Mouse (Mus musculus): ENCODE data around the gene Unc5cl. TPM values are rescaled to one million over a fixed set of nuclear protein-coding genes. Genes with fewer than 3 reads are reported as not detected.
"Not testable (repeated sequence)": the region's sequence is repeated elsewhere in the genome, so short reads cannot be mapped to it uniquely, and the experiment has no call there.

Unc5cl gene
- total RNA-seq, 2 experiments from 2014 or later, result 13.4 to 24.1 TPM

DNA sequence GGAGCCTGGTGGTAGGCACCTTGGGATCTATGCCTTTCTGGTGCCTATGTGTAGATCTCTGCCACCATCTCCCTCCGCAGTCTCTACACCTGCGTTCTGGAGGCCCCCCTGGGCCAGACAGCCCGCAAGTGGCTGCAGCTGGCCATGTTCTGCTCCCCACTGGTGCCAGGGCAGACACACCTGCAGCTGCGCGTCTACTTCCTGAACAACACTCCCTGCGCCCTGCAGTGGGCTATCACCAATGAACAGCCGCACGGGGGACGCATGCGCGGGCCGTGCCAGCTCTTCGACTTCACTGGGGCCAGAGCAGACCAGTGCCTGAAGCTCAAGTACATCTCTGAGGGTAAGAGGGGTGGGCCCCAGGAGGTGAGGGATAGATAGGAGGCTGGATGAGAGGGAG lies 7.4 kb downstream of the Unc5cl start:
- ATAC-seq (replicated peaks; ENCODE audit: low FRiP score, poor library complexity, severe bottlenecking), result 0 out of 2 replicates have a peak, but pooled peaks have one; percentile 50

DNA sequence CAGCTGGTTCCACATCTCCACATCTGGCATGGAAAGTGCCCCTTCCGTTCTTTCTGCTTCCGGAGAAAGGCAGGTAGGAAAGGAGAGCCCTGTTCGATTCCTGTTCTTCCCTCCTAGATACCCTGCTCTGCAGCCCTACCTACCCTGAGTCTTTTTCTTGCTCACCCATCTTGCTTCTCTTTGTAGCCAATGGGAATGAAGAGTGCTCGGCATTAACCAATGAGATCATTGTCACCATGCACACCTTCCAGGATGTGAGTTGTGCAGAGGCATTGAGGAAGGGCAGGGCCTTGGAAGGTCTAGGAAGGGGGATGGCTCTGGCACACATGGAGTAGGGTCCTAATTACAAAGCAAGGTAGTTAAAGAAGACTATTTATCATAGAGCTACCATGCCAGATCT lies 8.7 kb downstream of the Unc5cl start:
- ATAC-seq (replicated peaks; ENCODE audit: low FRiP score, poor library complexity, severe bottlenecking), result no peak

DNA sequence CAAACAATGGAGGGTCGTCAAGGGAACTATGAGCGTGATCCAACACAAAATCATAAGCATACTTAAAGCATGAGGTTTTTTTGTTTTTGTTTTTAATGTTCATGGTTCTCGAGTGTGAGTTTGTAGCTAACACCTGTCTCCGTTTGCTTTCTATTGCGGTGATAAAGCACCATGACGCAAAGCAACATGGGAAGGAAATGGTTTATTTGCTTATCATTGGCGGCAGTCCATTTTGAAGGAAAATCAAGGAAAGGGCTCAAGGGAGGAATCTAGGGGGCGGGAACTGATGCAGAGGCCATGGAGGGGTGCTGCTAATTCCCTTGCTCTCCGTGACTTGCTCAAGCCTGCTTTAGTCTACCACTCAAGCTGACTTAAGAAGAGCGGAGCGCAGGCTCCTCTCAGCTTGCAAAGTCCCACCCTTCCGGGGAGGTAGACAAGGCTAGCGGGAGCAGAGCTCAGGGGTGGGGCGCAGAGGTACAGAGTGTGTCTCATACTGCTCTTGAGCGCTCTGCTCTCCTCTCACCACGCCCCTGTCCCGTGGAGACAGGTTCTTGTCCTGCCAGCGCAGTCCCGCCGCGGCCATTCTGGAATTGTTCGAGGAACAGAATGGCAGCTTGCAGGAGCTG lies 12.2 kb downstream of the Unc5cl start:
- ATAC-seq (replicated peaks; ENCODE audit: low FRiP score, poor library complexity, severe bottlenecking), result peak; percentile 74

DNA sequence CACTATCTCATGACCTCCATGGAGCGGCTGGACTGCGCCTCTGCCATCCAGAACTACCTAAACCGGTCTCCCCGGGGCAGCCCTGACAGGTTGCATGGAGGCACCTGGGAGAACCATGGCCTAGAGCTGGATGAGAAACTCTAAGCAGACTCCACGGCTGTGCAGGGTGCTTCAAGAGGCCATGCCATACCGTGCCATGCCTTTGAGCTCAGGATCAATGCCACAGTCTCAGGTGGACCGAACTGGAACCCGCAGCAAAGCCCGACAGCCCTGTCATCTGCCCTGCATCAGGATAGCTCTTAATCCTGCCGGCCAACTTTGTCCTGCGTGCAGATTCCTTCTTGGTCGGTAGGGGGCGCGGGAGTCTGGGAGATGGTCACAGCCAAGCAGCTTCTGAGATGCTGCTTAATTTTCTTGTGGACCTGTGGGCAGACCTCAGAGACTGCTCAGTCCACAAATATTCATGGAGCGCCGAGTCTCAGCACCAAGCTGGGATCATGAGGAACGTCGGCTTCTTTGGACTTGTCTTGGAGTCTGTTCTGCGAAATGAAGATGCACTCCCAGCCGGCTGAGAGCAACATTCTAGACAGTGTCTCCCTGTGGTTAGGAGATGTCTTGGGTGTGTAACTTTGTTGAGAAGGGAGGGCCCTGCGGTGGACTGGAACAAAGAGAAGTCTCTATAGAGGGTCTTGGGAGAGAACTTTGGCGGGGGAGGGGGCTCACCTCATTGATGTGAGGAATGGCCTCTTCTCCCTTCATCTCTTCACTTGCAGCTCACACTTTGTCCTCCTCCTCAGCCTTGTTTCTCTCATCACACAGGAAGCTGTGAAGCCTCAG lies 12.9 kb downstream of the Unc5cl start:
- peak; percentile 85 for ATAC-seq (replicated peaks; ENCODE audit: low FRiP score, poor library complexity, severe bottlenecking)

DNA sequence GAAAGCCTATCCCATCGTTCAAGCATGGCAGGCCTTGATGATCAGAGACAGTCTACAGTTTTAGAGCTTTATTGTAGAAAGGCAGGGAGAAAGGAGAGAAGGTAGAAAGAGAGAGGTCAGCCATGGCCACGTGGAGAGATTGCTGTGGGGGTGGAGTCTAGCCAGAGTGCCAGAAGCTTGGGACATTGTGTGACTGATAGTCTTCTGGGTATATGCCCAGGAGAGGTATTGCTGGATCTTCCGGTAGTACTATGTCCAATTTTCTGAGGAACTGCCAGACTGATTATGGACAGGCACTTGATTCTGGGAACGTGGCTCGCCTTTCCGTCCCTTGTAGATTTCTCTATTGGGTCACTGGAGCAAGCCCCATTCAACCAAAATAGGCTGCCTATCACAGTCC lies 19.6 kb downstream of the Unc5cl start:
- ATAC-seq (replicated peaks; ENCODE audit: low FRiP score, poor library complexity, severe bottlenecking), result not testable (repeated sequence)

DNA sequence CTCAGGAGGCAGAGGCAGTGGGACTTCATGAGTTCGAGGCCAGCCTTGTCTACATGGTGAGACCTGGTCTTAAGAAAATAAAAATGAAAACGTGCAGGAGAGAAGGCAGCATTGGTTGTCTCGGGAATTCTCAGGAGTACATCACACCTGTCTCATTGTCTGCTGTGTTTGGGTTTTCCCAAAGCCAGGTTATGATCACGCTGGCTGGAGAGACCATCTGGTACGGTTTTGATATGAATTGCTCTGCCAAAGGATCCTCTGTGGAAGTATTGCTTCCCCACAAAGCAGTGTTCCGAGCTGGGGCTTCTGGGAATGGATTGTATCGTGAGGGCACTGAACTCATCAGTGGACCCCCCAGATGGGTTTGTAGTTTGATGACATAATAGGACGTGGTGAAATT lies 20.7 kb downstream of the Unc5cl start:
- ATAC-seq (replicated peaks; ENCODE audit: low FRiP score, poor library complexity, severe bottlenecking), result no peak

DNA sequence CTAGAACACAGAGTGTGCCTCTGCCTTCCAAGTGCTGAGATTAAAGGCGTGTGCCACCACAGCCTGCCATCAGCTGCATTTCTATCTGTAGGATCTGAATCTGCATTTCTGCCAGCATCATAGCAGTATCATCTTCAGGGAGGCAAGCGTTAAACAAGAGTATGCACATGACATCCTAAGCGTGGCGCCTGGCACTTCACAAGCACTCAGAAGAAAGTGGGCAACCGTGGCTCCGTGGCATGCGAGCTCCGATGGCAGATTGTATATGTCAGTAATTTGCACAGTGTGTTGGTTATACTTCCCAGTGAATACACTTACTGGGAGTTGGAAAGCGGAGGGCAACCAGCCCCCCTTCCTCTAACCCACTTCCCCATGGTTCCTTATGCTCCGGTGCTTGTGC lies 25.3 kb downstream of the Unc5cl start:
- ATAC-seq (replicated peaks; ENCODE audit: low FRiP score, poor library complexity, severe bottlenecking), result no peak

DNA sequence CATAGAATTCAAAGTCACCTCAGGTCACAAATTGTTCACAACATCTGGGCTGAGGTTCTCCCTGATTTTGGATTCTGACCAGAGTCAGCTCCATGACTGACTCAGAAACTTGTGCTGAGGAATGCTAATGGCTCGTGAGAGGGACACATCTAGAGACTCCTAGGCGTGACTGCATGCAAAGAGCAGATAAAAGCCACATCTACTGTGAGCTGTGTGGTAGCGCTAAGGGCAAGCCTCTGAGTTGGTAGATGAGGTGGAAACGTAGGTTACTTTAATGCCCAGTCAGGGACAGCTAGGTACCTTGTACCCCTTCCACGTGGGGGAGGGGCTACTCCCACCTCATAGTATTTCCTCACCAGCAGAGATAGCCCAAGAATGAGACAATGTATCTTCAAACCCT lies 29.1 kb downstream of the Unc5cl start:
- ATAC-seq (replicated peaks; ENCODE audit: low FRiP score, poor library complexity, severe bottlenecking), result no peak

DNA sequence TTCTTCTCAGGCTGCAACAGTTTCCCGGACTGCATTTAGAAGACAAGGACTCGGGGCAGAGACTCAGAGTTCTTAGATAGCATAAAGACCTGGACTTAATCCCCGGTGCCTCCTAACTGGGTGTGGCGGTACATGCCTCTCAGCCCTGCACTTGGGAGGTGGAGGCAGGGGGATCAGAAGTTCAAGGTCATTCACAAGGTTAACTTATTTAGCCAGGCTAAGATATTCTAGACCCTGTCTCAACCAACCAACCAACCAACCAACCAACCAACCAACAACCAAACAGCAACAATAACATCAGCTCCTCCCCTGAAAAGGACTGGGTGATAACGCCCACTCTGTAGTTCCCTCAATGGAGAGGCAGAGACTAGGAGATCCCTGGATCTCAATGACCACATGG lies 29.5 kb downstream of the Unc5cl start:
- no peak for ATAC-seq (replicated peaks; ENCODE audit: low FRiP score, poor library complexity, severe bottlenecking)

DNA sequence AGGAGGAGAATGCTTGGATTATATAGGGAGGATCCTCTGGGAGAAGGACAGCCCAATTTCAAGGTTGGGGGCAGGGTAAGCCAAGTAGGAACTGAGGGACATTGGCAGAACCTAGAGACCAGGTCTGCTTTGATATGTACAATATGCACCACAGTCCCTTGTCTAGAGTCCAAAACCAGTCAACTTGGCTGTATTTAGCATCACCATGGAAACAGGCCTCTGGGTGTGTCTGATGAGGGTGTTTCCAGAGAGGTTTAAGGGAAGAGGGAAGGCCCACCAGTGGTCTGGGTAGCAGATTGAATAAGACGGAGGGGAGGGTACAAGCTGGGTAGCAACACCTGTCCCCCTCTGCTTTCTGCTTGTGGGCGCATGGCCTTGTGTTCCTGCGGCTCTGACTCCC lies 34.8 kb downstream of the Unc5cl start:
- no peak for ATAC-seq (replicated peaks; ENCODE audit: low FRiP score, poor library complexity, severe bottlenecking)

DNA sequence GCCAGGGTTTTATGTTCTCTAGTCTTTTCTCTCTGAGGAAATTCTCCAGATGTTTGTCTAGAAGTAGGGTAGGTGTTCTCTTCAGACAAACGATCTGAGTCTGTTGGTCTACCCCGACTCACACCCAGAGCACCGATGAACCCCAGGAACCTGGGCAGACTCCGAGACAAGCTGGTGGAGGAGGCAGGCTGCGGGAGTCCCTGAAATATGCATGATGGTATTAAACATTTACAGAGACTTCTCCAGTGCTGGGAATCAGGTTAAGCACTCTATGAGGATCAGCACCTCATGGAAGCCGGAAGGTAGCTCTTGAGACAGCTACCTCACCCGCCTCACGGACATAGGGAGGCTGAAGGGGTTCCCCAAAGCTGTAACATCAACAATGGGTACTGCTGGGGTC lies 37.9 kb downstream of the Unc5cl start:
- no peak for ATAC-seq (replicated peaks; ENCODE audit: low FRiP score, poor library complexity, severe bottlenecking)

DNA sequence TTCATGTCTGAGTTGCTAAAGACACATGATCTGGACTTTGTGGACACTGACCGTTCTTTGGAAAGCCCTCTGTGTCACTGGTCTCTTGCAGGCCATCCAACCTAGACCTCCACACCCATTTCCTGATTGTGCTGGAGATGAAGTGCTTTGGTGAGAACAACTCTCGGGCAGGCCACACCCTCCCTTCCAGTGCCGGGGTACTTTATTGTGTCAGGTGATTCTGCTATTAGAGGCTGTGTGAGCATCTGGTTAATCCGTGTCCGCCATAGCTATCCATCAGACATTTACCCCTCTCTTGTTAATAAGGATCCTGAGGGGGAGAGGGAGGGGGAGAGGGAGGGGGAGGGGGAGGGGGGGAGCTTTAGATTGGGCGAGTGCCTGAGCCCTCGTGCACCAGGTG lies 38.9 kb downstream of the Unc5cl start:
- ATAC-seq (replicated peaks; ENCODE audit: low FRiP score, poor library complexity, severe bottlenecking), result no peak

DNA sequence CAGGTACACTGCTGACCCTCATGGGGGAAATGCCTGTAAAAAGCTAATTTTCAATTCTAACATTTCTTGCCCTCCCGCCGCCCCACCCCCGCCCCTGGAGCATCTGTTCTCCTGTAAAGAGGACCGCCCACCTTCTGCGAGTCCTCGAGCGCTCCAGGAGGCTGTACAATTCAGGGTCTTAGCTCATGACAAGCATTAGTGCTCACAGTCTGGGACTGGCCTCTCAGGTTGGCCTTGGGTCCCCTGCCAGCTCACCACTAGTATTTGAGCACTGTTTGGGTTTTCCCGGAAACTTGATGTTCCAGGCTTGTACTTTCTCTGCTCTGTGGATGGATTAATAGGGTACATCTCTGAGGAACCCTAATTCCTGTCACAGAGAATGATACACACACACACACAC lies 39.3 kb downstream of the Unc5cl start:
- no peak for ATAC-seq (replicated peaks; ENCODE audit: low FRiP score, poor library complexity, severe bottlenecking)

DNA sequence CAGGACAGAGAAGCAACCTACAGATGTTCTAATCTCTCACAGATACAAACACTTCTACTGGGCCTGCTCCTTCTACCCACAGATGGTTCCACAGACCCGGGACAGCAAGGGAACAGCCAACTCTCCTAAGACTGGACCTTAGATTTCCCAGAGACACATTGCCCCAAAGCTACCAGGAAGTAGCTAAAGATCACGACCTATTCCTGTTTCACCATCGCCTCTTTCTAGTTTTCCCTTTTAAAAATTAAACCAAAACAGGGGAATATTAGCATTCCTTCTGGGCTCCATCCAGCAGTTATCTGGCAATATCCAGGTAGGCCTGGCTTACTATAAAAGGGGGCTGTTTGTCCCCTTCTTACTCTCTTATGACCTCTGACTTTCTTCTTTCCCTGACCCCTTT lies 43.3 kb downstream of the Unc5cl start:
- no peak for ATAC-seq (replicated peaks; ENCODE audit: low FRiP score, poor library complexity, severe bottlenecking)

DNA sequence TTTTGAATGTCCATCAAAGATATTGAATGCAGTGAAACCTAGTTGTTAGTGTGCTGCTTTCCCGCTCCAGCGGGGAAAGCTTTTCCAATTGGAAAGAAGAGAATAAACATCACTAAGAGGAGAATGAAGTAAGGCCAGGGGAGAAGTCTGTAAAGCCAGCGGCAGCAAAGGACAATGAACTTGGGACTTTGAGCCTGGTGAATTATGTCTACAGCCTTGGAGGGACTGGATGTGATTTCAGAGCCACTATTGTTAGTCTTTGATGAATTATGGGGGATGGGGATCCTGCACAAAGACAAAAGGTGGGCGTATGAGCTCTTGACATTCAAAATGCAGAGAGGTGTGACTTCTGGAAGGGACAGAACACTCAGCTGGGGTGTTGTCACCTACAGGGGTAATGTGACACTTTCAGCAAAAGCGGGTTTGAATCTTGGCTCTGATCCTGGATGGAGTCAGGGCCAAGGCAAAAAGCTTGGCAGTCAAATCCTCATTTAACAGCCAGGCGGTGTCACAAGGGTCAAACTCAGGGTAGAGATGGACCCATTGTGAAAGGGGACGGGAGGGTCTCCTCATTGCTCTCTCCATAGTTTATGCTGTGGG lies 46.2 kb downstream of the Unc5cl start:
- ATAC-seq (replicated peaks; ENCODE audit: low FRiP score, poor library complexity, severe bottlenecking), result no peak

DNA sequence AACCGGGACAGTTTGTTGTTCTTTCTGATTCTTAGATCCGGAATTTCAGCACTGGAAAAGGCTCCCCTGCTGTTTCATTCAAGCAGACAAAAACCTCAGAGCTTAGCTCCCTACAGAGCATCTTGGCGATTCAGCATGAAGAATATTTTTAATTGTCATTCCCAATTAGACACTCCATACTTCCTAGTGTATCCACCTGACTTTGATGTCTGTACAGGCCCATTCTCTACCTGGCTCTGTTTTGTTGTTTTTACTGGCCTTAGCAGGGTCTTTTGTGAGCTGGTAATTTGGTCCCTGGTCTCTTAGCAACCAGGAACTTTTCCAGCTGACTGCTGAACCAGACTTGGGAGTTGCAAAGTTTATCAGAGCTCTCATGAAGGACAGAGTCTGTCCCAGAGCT lies 50.3 kb downstream of the Unc5cl start:
- ATAC-seq (replicated peaks; ENCODE audit: low FRiP score, poor library complexity, severe bottlenecking), result no peak

DNA sequence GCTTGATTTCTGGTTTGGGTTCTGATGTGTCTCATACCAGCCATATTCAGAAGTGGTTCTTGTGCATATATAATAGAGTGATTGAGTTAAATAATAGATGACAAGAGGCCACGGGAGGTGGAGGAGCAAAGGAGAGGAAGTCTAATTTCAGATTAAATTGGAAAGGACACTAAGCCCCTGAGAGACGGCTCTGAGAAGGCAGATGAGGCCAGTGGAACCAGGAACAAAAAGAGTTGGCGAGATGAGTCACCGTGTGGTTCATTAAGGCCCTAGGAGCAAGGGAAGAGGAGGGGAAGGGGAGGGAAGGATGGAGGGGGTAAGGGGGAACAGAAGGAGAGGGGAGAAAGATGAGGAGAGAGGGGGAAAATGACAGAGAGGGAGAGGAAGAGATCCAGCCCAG lies 52.3 kb downstream of the Unc5cl start:
- no peak for ATAC-seq (replicated peaks; ENCODE audit: low FRiP score, poor library complexity, severe bottlenecking)

DNA sequence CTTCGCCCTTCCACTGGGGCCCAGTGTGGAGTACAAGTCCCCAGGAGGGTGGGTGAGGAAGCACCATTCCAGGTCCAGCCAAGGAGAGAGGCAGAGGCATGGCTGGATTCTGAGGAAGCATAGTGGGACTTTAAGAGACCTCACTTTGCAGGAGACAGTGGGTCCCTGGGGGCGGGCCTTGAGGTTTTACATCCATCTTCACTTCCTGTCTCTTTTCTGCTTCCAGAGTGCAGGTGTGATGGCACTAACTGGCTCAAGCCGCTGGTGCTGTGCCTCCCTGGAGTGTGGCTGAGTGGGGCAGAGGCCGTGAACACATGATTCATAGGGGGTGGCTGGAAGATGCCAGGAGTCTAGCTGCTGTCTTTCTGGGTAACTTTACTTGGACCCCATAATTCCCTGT lies 54.9 kb downstream of the Unc5cl start:
- ATAC-seq (replicated peaks; ENCODE audit: low FRiP score, poor library complexity, severe bottlenecking), result no peak

DNA sequence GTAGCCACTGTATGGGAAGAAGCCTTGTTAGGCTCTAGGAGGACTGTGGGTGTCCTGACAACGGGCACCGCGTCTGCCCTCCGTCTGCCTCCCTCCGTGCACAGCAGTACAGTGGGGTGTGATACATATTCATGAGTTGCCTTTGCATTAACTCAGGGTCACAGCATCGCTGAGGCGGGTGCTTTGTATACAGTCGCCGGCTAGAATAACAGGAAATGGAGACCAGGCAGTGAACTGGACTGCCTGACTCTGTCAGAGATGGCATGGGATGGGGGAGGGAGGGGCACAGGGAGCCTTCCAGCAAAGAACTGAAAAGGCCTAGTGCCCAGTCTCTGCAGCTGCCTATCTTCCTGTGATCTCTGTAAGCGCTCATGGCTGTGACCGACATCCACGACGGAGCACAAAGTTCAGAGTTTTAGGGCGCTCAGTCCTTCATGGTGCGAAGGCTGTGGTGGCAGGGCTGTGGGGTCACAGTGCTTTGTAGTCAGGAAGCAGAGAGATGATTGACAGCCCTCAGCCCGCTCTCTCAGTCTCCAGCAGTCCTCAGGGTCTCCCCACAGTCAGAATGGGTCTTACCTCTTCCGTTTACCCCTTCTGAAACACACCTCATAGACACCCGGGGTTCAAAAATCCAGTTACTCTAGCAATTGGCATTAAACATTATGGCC lies 58.0 kb downstream of the Unc5cl start:
- ATAC-seq (replicated peaks; ENCODE audit: low FRiP score, poor library complexity, severe bottlenecking), result no peak

DNA sequence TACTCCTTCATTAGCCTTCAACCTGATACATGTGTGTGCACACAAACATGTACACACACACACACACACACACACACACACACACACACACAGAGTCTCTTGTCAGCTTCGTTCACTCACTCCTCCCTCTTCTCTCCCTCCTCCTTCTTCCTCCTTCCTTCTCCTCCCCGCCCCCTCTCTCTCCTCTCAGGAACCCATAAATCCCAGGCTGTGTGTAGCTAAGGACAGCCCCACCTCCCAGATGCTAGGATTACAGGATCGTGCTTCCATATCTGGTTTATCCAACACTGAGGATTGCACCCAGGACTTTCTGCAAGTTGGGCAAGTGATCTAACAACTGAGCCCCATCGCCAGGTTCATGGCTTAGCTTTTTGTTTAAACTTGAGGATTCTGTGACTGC lies 59.9 kb downstream of the Unc5cl start:
- ATAC-seq (replicated peaks; ENCODE audit: low FRiP score, poor library complexity, severe bottlenecking), result no peak

DNA sequence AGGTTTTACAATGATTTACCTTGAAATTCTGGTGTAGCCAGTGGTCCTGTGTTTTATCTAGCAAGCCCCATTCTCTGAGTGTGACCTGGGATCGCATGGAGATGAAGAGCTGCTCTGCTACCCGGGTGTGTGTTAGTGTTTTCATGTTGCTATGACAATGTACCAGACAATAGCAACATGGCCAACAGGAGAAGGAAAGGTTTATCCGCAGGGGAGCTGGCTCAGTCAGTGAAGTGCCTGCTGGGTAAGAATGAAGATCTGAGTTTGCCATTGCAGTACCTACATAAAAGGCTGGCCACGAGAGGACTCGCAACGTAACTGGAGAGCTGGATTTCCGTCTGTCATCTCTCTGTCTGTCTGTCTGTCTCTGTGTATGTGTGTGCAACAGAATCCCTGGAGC lies 64.3 kb downstream of the Unc5cl start:
- no peak for ATAC-seq (replicated peaks; ENCODE audit: low FRiP score, poor library complexity, severe bottlenecking)
